Mouse (Mus musculus) neural tube, embryonic 12.5 days (tissue): ENCODE data around the gene Btg2. TPM values are rescaled to one million over a fixed set of nuclear protein-coding genes. Genes with fewer than 3 reads are reported as not detected.
A peak's percentile ranks its signal among the peaks of the same experiment; 100 is the strongest.

Source experiments
- ATAC-seq: fragments of 200-750 bp; cut with Nextera tagmentation; 2 replicates; pipeline ENCODE4 v1.8.0; 2017; ENCODE audit warnings: low read depth, mild to moderate bottlenecking, moderate TSS enrichment, moderate library complexity; ENCODE audit not compliant: low FRiP score
- H3K27ac ChIP-seq: fragments of 300-500 bp; sonication (generic); 2 replicates; pipeline ENCODE4 v1.5.1; 2016
- H3K27me3 ChIP-seq: fragments of 300-500 bp; sonication (generic); replicated peaks from 2 replicates; pipeline ENCODE4 v1.6.1; 2016; ENCODE audit warnings: mild to moderate bottlenecking
- H3K36me3 ChIP-seq: fragments of 300-500 bp; sonication (generic); 2 replicates; pipeline ENCODE4 v1.6.1; 2016; ENCODE audit warnings: mild to moderate bottlenecking
- H3K4me1 ChIP-seq: fragments of 300-500 bp; sonication (generic); 2 replicates; pipeline ENCODE4 v1.6.1; 2016
- H3K4me2 ChIP-seq: fragments of 300-500 bp; sonication (generic); replicated peaks from 2 replicates; pipeline ENCODE4 v1.6.1; 2016; ENCODE audit warnings: mild to moderate bottlenecking
- H3K4me3 ChIP-seq: fragments of 300-500 bp; sonication (generic); 2 replicates; pipeline ENCODE4 v1.5.1; 2016
- H3K9ac ChIP-seq: fragments of 300-500 bp; sonication (generic); 2 replicates; pipeline ENCODE4 v1.6.1; 2016; ENCODE audit warnings: mild to moderate bottlenecking
- H3K9me3 ChIP-seq: fragments of 300-500 bp; sonication (generic); 2 replicates; pipeline ENCODE4 v1.6.1; 2016; ENCODE audit warnings: mild to moderate bottlenecking
- WGBS: fragments of 180-500 bp; shearing (Covaris S2); methylation state at CpG from one replicate; pipeline ENCODE4 v1.1.7; 2016; 5-methylcytosine and 5-hydroxymethylcytosine counted together
- polyA plus RNA-seq: library from polyadenylated mRNA; unstranded; fragments of >200 nt; fragmentation: Nextera tagmentation; extraction: Ambion mirVana; gene quantifications from 2 replicates; pipeline ENCODE4 v1.2.1, GENCODE M21; 2016

The Btg2 gene
- polyA plus RNA-seq, 1 experiment from 2014 or later = 120 TPM

- H3K4me1 ChIP-seq = peaks cover 32% of the 10 kb centered on the region
These were observed 5.2 kb upstream of the Btg2 start for GRCm38 (mm10) chr1:134084128-134084527.

GRCm38 (mm10) chr1:134083676-134084075 is 4.8 kb upstream of the Btg2 start:
- no peak overlapping the region for H3K27ac ChIP-seq
- no peak overlapping the region for H3K9ac ChIP-seq
- ATAC-seq = no peak
- no peaks in the 10 kb centered on the region for H3K27me3 ChIP-seq
- no peaks in the 10 kb centered on the region for H3K36me3 ChIP-seq
- no peaks in the 10 kb centered on the region for H3K9me3 ChIP-seq
- H3K4me2 ChIP-seq = no peak overlapping the region
- 84% methylated on average over 8 of the region's 8 CpGs for WGBS
- peaks cover 32% of the 10 kb centered on the region for H3K4me1 ChIP-seq
- no peak overlapping the region for H3K4me3 ChIP-seq

More at GRCm38 (mm10) chr1:134084128-134084527, 5.2 kb upstream of the Btg2 start:
- ATAC-seq = no peak
- Histone ChIP-seq H3K4me2 (no peak overlapping the region), H3K9ac (no peak overlapping the region), H3K4me3 (no peak overlapping the region), H3K36me3 (no peaks in the 10 kb centered on the region), H3K27me3 (no peaks in the 10 kb centered on the region), H3K27ac (no peak overlapping the region), H3K9me3 (no peaks in the 10 kb centered on the region)
- 86% methylated on average over 3 of the region's 3 CpGs for WGBS

- Histone ChIP-seq H3K4me2 (no peak overlapping the region), H3K4me1 (peaks cover 36% of the 10 kb centered on the region), H3K36me3 (no peaks in the 10 kb centered on the region), H3K9ac (no peak overlapping the region), H3K4me3 (no peak overlapping the region), H3K27me3 (no peaks in the 10 kb centered on the region), H3K9me3 (no peaks in the 10 kb centered on the region), H3K27ac (no peak overlapping the region)
- WGBS = 65% methylated on average over 11 of the region's 11 CpGs
- no peak for ATAC-seq
These were observed 4.1 kb upstream of the Btg2 start for GRCm38 (mm10) chr1:134082987-134083516.

- no peaks in the 10 kb centered on the region for H3K27me3 ChIP-seq
- H3K27ac ChIP-seq = no peak overlapping the region
- no peaks in the 10 kb centered on the region for H3K9me3 ChIP-seq
- H3K4me1 ChIP-seq = peaks cover 38% of the 10 kb centered on the region
- WGBS = 87% methylated on average over 5 of the region's 5 CpGs
- H3K4me2 ChIP-seq = no peak overlapping the region
- no peak overlapping the region for H3K9ac ChIP-seq
- H3K36me3 ChIP-seq = peaks cover 8% of the 10 kb centered on the region
- H3K4me3 ChIP-seq = no peak overlapping the region
- no peak for ATAC-seq
These were observed 2.0 kb upstream of the Btg2 start for GRCm38 (mm10) chr1:134080881-134081450.

GRCm38 (mm10) chr1:134080406-134080805 is 1.5 kb upstream of the Btg2 start:
- 71% methylated on average over 4 of the region's 4 CpGs for WGBS
- Histone ChIP-seq H3K9ac (no peak overlapping the region), H3K27me3 (no peaks in the 10 kb centered on the region), H3K36me3 (peaks cover 13% of the 10 kb centered on the region), H3K4me2 (no peak overlapping the region), H3K27ac (peak overlapping the region; percentile 23; the same call in 1 of the 2 replicates), H3K4me3 (no peak overlapping the region), H3K9me3 (no peaks in the 10 kb centered on the region), H3K4me1 (peaks cover 43% of the 10 kb centered on the region)
- no peak for ATAC-seq

GRCm38 (mm10) chr1:134079477-134080163 is 700 bp upstream of the Btg2 start:
- peaks cover 49% of the 10 kb centered on the region for H3K4me1 ChIP-seq
- peaks cover 15% of the 10 kb centered on the region for H3K36me3 ChIP-seq

GRCm38 (mm10) chr1:134078061-134078795 is 692 bp downstream of the Btg2 start:
- peak; percentile 19; the same call in 1 of the 2 replicates for ATAC-seq
- Histone ChIP-seq H3K9me3 (no peaks in the 10 kb centered on the region), H3K27ac (peak overlapping the region; percentile 44; the same call in 1 of the 2 replicates), H3K27me3 (no peaks in the 10 kb centered on the region), H3K4me2 (peak overlapping the region; percentile 71), H3K36me3 (peaks cover 15% of the 10 kb centered on the region), H3K4me3 (peak overlapping the region; percentile 71), H3K9ac (peak overlapping the region; percentile 84), H3K4me1 (peaks cover 58% of the 10 kb centered on the region)
- 10% methylated on average over 19 of the region's 19 CpGs for WGBS

More at GRCm38 (mm10) chr1:134079477-134080163, 700 bp upstream of the Btg2 start:
- 5% methylated on average over 9 of the region's 9 CpGs for WGBS
- H3K27me3 ChIP-seq = no peaks in the 10 kb centered on the region
- H3K4me2 ChIP-seq = peak overlapping the region; percentile 71
- H3K9me3 ChIP-seq = no peaks in the 10 kb centered on the region
- peak overlapping the region; percentile 71 for H3K4me3 ChIP-seq
- ATAC-seq = peak; percentile 23; the same call in 1 of the 2 replicates
- peak overlapping the region; percentile 23; the same call in 1 of the 2 replicates for H3K27ac ChIP-seq
- peak overlapping the region; percentile 84 for H3K9ac ChIP-seq

GRCm38 (mm10) chr1:134077389-134078060 is 1.4 kb downstream of the Btg2 start:
- ATAC-seq = no peak
- peak overlapping the region; percentile 44 for H3K27ac ChIP-seq
- peak overlapping the region; percentile 71 for H3K4me3 ChIP-seq
- WGBS = 37% methylated on average over 14 of the region's 14 CpGs
- H3K27me3 ChIP-seq = no peaks in the 10 kb centered on the region
- H3K36me3 ChIP-seq = peaks cover 15% of the 10 kb centered on the region
- peak overlapping the region; percentile 71 for H3K4me2 ChIP-seq
- H3K9ac ChIP-seq = peak overlapping the region; percentile 84
- H3K4me1 ChIP-seq = peaks cover 59% of the 10 kb centered on the region
- H3K9me3 ChIP-seq = no peaks in the 10 kb centered on the region

- H3K4me3 ChIP-seq = peak overlapping the region; percentile 71
- H3K9ac ChIP-seq = peak overlapping the region; percentile 84
- H3K9me3 ChIP-seq = no peaks in the 10 kb centered on the region
- H3K4me1 ChIP-seq = peaks cover 66% of the 10 kb centered on the region
- peaks cover 15% of the 10 kb centered on the region for H3K36me3 ChIP-seq
- no peaks in the 10 kb centered on the region for H3K27me3 ChIP-seq
- H3K4me2 ChIP-seq = peak overlapping the region; percentile 71
- no peak for ATAC-seq
- H3K27ac ChIP-seq = peak overlapping the region; percentile 23; the same call in 1 of the 2 replicates
- WGBS = 47% methylated on average over 2 of the region's 2 CpGs
These were observed 2.1 kb downstream of the Btg2 start for GRCm38 (mm10) chr1:134076789-134077188.

- H3K27ac ChIP-seq = peak overlapping the region; percentile 2; the same call in 1 of the 2 replicates
- no peaks in the 10 kb centered on the region for H3K9me3 ChIP-seq
- peak overlapping the region; percentile 84; the same call in 1 of the 2 replicates for H3K9ac ChIP-seq
These were observed 3.4 kb downstream of the Btg2 start for GRCm38 (mm10) chr1:134075532-134075931.

GRCm38 (mm10) chr1:134074606-134075005 is 4.3 kb downstream of the Btg2 start:
- no peak for ATAC-seq
- Histone ChIP-seq H3K4me3 (no peak overlapping the region), H3K36me3 (peaks cover 15% of the 10 kb centered on the region), H3K4me1 (peaks cover 72% of the 10 kb centered on the region), H3K9ac (no peak overlapping the region), H3K27me3 (no peaks in the 10 kb centered on the region), H3K9me3 (no peaks in the 10 kb centered on the region), H3K27ac (0 out of 2 replicates have a peak overlapping the region, but pooled peaks have one; percentile 8), H3K4me2 (peak overlapping the region; percentile 71)
- WGBS = 76% methylated on average over 10 of the region's 10 CpGs

More at GRCm38 (mm10) chr1:134075532-134075931, 3.4 kb downstream of the Btg2 start:
- peak overlapping the region; percentile 71 for H3K4me2 ChIP-seq
- WGBS = 86% methylated on average over 8 of the region's 8 CpGs
- peak overlapping the region; percentile 71 for H3K4me3 ChIP-seq
- peaks cover 15% of the 10 kb centered on the region for H3K36me3 ChIP-seq
- ATAC-seq = no peak
- H3K27me3 ChIP-seq = no peaks in the 10 kb centered on the region
- H3K4me1 ChIP-seq = peaks cover 75% of the 10 kb centered on the region
